Mouse (Mus musculus): ENCODE results near the gene Calhm2.

Calhm2 gene

GRCm38 (mm10) chr19:47067924-47068611 lies 70.0 kb downstream of the Calhm2 start:
- peak; percentile 87 for DNase-seq (ENCODE audit: low read depth, low spot score)

GRCm38 (mm10) chr19:47067096-47067882 lies 70.8 kb downstream of the Calhm2 start, which contains the start of gene Taf5:
Gene Taf5 (plus strand): TSS chr19:47067746.
- peak; percentile 98 for DNase-seq (ENCODE audit: low read depth, low spot score)

- no peak for DNase-seq (ENCODE audit: low read depth, low spot score)
Measured at GRCm38 (mm10) chr19:47065860-47066259, 72.2 kb downstream of the Calhm2 start.

GRCm38 (mm10) chr19:47057684-47058083 lies 80.4 kb downstream of the Calhm2 start:
- DNase-seq (ENCODE audit: low read depth, low spot score), result no peak

All from mesoderm, embryonic 11.5 days (tissue).